Mouse (Mus musculus) layer of hippocampus, postnatal 10 days (tissue): ENCODE data around the gene Chic1. TPM values are rescaled to one million over a fixed set of nuclear protein-coding genes. Genes with fewer than 3 reads are reported as not detected.
A peak's percentile ranks its signal among the peaks of the same experiment; 100 is the strongest.

ENCODE experiments used
- DNase-seq, 2 experiments: peaks; one replicate each; pipeline ENCODE4 v3.0.0; 2021; ENCODE audit warnings: low spot score in 2 of 2
- total RNA-seq, 2 experiments: library from RNA; stranded (reverse); gene quantifications; 2 replicates each; pipeline ENCODE4 v1.2.3; 2021

The Chic1 gene
- total RNA-seq, 2 experiments from 2014 or later = 9.5 to 9.8 TPM

DNA sequence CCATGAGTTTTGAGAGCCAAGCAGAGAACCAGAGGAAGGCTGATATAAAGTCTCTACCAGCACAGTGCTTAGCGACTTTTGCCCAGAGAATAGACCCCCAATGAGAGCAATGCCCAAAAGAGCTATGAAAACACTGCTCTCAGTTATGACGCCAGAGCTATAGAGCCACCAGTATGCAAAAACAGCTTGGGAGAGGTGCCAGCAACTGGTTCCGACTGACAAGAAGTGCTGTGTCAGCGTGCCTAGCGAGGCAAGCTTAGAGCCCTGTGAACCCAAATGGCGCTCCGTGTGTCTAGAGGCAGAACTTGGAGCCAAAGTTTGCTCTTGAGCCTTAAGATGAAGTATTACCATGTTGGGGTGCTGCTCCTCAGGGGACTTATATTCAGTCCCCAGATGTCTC lies 71.4 kb downstream of the Chic1 start:
- DNase-seq = no peak

DNA sequence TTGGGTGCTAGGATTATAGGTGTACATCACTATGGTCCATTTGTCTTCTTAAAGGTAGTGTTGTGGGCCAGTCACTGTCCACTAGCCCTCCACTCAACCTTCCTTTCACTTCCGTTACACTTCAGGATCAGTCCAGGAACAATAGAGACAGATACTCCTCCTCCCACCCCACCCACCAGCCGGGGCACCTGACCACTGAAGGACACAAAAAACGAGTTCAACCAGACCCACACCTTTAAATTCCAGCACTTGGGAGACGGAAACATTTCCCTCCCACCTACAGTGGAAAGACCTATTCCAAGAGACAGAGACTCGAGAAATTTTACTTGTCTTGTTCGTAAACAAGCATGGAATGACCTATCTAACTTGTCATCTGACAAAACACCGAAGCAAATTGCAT lies 76.0 kb downstream of the Chic1 start:
- no peak for DNase-seq

DNA sequence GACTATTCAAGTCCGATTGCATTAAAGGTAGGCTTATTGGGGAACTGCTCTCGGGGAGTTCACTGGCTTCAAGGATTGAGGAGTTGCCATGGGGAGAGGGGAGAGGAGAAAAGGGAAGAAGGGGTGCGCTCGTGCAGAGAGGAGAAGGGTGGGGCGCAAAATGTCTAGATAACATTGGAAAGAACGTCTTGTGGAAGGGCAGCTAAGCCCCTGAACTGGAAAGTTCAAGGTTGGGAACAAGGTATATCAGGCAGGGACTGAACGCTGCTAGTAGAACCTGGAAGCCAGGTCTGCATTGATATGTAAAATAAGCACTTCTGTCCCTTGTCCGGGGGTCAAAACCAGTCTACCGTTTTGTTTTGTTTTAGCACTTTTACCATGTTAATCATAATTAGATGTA lies 81.7 kb downstream of the Chic1 start:
- no peak for DNase-seq

DNA sequence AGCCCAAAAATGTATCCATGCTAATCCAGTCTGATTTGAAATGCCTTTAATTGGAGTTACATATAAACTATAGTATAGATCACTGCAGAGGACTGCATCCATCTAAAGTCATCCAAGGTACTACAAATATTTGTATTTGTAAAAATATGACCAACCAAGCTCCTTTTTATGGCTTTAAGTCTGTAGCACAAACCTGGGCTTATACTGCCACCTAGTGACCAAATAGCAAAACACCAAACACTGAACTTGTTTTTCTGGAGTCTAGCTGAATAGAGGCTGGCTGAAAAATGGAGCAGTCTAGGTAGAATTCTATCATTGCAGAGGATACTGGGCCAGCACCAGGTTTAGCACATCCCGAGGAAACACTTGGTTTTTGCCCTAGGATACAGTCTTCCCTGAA lies 84.5 kb downstream of the Chic1 start:
- DNase-seq = peak in 1 of 2 experiments; percentile 40

DNA sequence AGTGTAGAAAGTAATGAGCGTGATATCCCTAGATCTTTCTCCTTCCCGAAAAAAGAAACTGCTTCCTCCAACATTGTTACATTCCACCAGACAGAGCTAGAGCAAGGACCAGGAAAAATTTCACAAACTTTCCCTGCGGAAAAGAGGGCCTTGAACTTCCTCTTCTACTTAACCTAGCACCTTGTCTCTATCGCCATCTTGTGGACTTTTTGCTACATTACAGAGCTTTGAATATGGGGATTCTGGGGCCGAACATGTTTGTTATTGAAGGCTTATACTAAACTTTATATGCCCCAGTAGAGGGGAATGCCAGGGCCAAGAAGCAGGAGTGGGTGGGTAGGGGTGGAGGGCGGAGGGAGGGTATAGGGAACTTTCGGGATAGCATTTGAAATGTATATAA lies 87.5 kb downstream of the Chic1 start:
- peak; percentile 5 to 27 for DNase-seq

Other genes with a start within 250 kb of the Chic1 start
- gene Nap1l2, start 169.8 kb upstream of the Chic1 start, total RNA-seq = 10 to 100 TPM; 70.9 to 73.7 TPM
- not detected for gene Cdx4, start 35.1 kb upstream of the Chic1 start, total RNA-seq
- gene Tsx, start 58.0 kb downstream of the Chic1 start, total RNA-seq = under 1 TPM in 1 of 2 experiments, not detected in 1; 0.46 TPM
- not detected for gene Gm26992, start 65.5 kb downstream of the Chic1 start, total RNA-seq